Mouse (Mus musculus) bone marrow macrophage, adult 2 months (primary cell): Measurements from ENCODE around the gene Cchcr1. TPM values are rescaled to one million over a fixed set of nuclear protein-coding genes. Genes with fewer than 3 reads are reported as not detected.
"Not testable (repeated sequence)": the region's sequence is repeated elsewhere in the genome, so short reads cannot be mapped to it uniquely, and the experiment has no call there.

Experiments
- H3K27ac ChIP-seq: 2 replicates; pipeline ENCODE4 v1.5.1; 2012; ENCODE audit warnings: low read depth, low read length; ENCODE audit not compliant: insufficient read depth
- H3K4me1 ChIP-seq: 2 replicates; pipeline ENCODE4 v1.6.1; 2012; ENCODE audit warnings: low read length; ENCODE audit not compliant: control insufficient read depth, insufficient read depth
- H3K4me3 ChIP-seq: 2 replicates; pipeline ENCODE4 v1.5.1; 2012; ENCODE audit warnings: mild to moderate bottlenecking, low read length, moderate library complexity; ENCODE audit not compliant: insufficient read depth
- CTCF ChIP-seq: IDR thresholded peaks from 2 replicates; pipeline ENCODE4 v1.5.1; 2012; ENCODE audit warnings: low read depth, mild to moderate bottlenecking, low read length, moderate library complexity
- POLR2A ChIP-seq: IDR thresholded peaks from 2 replicates; pipeline ENCODE4 v1.6.1; 2012; ENCODE audit warnings: mild to moderate bottlenecking, low read depth, low read length, borderline replicate concordance
- polyA plus RNA-seq: library from polyadenylated mRNA; stranded (reverse); fragments of >200 nt; gene quantifications from 2 replicates; pipeline ENCODE4 v1.2.4, GENCODE M21; 2012; ENCODE audit not compliant: missing spikeins, insufficient read depth, insufficient read length

Cchcr1 gene
- polyA plus RNA-seq, 1 experiment = 9.8 TPM

DNA sequence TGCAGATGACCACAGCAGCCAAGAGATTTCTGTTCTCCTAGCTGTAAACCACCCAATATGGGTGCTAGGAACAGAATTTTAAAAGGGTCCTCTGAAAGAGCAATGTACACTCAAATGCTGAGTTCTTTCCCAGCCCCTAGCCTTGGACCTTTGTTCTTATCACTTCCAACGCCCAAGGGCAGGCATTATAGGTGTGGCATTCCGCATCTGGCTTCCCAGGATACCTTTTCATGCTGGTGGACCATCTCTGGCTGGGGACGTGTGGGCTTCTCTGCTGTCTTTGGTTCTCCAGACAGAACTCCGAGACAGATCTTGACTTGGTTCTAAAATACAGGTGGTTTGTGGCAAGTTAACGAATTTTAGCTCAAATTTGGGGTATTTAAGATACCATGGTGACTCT lies 14.1 kb upstream of the Cchcr1 start:
- H3K4me1 ChIP-seq = no peaks in the 10 kb centered on the region
- no peak overlapping the region for H3K4me3 ChIP-seq
- TF ChIP-seq CTCF (no peak), POLR2A (no peak)
- no peak overlapping the region for H3K27ac ChIP-seq

DNA sequence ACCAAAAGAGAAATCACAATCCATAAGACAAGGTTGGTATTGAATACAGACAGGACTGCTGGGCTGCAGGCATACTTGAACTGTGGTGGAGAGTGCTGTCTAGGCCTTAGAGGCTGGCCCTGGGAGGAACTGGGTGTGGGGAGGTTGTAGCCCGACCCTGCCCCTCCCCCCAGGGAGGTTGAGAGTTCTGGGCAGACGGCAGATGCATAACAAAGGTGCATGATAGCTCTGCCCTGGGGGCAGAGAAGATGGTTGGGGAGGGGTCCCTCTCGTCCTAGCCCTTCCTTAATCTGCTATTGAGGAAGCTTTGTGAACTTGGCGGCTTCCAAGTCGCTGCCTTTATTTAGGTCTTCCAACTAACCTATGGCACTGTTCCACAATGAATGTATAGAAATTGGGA lies 13.1 kb upstream of the Cchcr1 start:
- Histone ChIP-seq H3K27ac (no peak overlapping the region), H3K4me1 (no peaks in the 10 kb centered on the region), H3K4me3 (no peak overlapping the region)
- no peak for TF ChIP-seq POLR2A
- TF ChIP-seq CTCF = no peak

DNA sequence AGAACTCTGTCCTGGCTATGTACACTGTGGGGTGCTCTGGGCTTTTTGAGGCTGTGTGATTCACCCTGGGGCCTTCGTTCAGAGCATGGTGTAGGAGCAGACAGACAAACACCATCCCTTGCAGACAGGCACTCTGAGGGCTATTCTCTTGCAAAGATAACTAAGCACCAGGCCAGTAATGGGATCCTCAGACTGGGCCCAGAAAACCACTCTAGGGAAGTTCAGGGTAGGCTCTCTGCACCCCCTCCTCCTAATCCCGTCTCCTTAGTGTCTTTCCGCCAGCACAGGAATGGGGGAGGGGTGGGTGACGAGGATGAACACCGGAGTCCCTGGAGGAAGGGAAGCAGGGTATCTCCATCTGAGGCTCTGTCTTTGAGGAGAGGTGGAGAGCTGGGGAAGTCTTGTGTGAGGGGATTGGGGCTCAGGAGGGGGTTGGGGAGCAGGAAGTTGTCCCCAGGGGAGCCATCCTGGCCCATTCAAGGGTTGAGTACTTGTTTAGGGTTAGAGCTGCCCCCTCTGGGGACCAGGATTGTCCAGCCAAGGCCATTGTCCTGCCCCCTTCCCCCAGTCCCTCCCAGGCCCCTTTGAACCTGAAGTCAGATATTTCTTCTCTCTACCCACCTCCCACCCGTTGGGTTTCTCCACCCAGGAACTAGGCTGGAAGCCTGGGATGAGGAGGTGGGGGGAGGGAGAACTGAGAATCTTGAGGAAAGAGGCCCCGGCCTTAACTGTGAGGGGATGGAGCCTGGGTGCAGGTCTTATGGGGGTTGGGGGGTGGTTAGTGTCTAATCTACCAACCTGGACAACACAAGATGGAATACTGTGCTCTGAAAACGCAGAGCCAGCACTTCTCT lies 12.0 kb upstream of the Cchcr1 start:
- Histone ChIP-seq H3K4me3 (no peak overlapping the region), H3K27ac (no peak overlapping the region), H3K4me1 (no peaks in the 10 kb centered on the region)
- TF ChIP-seq POLR2A (no peak), CTCF (no peak)

DNA sequence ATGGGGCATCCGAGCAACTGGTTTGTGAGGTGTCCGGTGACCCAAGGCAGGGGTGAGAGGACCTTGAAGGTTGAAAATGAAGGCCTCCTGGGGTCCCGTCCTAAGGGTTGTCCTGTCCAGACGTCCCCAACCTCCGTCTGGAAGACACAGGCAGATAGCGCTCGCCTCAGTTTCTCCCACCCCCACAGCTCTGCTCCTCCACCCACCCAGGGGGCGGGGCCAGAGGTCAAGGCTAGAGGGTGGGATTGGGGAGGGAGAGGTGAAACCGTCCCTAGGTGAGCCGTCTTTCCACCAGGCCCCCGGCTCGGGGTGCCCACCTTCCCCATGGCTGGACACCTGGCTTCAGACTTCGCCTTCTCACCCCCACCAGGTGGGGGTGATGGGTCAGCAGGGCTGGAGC lies 11.1 kb upstream of the Cchcr1 start, which contains the start of gene Pou5f1:
TSS of gene Pou5f1 (plus strand) at position 243 of the 400 bp plus-strand sequence.
- TF ChIP-seq POLR2A (no peak), CTCF (no peak)
- no peaks in the 10 kb centered on the region for H3K4me1 ChIP-seq
- H3K27ac ChIP-seq = no peak within 1 kb of the TSS
- no peak within 1 kb of the TSS for H3K4me3 ChIP-seq

DNA sequence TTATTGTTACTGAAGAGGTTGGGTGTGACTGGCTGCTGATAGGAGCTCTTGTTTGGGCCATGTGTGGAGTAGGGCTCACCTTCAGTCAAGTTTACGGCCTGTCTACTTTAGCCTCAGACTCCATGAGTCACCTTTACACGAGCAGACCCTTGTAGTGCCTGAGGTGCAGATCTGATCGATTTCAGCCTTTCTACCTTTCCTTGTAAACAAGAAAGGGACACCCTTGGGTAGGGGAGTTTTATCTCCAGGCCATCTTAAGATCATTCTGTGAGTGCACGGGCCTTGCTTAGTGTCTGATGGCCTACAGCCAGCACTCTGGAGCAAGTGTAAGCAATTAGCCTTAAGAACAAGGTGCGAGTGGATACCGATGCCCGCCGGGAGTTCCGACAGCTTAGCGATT lies 10.0 kb upstream of the Cchcr1 start:
- H3K4me3 ChIP-seq = no peak overlapping the region

DNA sequence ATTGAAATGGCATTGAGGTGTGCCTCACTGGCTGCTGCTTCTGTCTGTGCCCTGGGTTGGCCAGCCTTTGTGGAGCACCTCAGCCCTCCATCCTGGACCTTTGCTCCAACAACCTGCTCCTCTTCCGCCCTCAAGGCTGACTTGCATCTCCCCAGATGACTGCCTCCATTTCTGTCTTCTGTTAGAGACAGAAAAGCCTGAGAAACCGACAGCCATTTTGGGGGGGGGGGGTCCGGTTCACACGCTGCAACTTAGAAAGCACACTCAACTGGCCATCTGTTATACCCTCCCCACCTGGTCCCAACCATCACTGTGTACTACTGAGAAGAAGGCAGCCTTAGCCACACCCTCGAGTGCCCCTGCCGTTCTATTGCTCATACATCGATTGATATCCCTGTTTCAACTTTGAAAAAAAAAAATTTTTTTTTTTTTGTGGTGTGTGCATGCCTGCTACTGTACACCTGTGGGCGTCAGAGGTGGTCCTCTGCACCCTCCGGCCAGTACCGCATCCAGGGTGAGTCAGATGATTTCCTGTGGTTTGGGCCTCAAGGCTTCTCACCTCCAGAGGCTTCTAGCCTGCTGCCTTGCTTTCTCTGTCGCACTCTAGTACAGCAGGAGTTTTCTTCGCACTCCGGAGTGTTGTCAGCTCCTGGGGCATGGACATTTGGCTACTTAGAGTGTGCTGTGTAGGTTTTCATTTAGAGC lies 9.2 kb upstream of the Cchcr1 start:
- no peak overlapping the region for H3K4me3 ChIP-seq

More for the DNA sequence above, 10.0 kb upstream of the Cchcr1 start:
- no peak for TF ChIP-seq POLR2A
- no peak for TF ChIP-seq CTCF
- Histone ChIP-seq H3K4me1 (no peaks in the 10 kb centered on the region), H3K27ac (no peak overlapping the region)

DNA sequence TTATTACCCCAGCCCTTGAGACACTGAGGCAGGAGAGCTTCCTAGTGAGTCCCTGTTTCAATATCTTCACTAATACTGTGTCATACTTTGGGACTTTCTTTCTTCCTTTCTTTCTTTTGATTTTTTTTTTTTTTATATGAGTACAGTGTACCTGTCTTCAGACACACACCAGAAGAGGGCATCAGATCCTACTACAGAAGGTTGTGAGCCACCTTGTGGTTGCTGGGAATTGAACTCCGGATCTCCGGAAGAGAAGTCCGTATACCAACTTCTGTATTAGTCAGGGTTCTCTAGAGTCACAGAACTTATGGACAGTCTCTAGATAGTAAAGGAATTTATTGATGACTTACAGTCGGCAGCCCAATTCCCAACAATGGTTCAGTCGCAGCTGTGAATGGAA lies 8.6 kb upstream of the Cchcr1 start:
- not testable (repeated sequence) for H3K27ac ChIP-seq, H3K4me3 ChIP-seq, H3K4me1 ChIP-seq

More for the DNA sequence above, 9.2 kb upstream of the Cchcr1 start:
- TF ChIP-seq POLR2A (no peak), CTCF (no peak)
- no peaks in the 10 kb centered on the region for H3K4me1 ChIP-seq
- H3K27ac ChIP-seq = no peak overlapping the region

DNA sequence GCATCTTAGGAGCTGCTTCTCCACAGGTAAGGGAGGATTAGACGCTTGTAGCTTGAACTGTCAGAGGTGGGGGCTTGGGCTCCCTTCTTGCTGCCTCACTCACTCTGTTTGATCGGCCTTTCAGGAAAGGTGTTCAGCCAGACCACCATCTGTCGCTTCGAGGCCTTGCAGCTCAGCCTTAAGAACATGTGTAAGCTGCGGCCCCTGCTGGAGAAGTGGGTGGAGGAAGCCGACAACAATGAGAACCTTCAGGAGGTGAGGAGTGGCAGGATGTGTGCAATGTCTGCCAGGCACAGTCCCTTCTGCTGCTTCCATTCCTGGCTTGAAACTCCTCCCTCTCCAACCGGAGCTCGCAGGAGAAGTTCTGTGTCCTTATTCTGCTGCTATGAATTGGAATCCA lies 7.6 kb upstream of the Cchcr1 start:
- no peak overlapping the region for H3K4me3 ChIP-seq
- no peaks in the 10 kb centered on the region for H3K4me1 ChIP-seq
- no peak overlapping the region for H3K27ac ChIP-seq
- TF ChIP-seq POLR2A = no peak
- TF ChIP-seq CTCF = no peak

DNA sequence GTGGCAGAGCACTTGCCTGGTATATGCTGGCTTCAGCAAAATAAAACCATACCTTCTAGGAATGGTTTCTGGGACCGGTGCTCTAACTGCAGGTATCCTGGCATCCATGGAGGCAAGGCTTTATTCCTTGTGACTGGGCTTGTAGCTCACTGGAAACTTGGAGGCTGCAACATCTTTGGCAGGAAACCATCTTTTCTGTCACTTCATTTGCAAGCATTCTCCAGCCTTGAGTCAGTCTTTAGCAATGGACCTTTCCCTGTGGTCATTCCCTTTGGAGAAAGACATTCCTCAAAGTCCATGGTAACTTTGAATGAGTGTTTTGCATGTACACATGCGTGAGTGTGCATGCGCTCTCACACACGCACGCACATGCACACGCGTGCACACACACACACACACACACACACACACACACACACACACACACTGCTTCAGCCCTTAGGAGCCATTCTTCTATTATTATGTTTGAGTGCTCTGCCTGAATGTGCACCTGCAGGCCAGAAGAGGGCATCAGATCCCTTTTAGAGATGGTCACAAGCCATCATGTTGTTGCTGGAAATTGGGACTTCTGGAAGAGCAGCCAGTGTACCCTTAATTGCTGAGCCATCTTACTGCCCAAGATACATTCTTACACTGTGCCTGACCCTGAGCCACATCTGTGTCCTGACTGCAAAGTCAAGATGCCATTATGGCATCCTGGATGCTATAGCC lies 3.8 kb upstream of the Cchcr1 start:
- H3K4me1 ChIP-seq = peaks cover 7% of the 10 kb centered on the region; the same call in 1 of the 2 replicates
- H3K4me3 ChIP-seq = no peak overlapping the region
- H3K27ac ChIP-seq = no peak overlapping the region
- TF ChIP-seq POLR2A (no peak), CTCF (no peak)
